Mouse (Mus musculus): ENCODE results near the gene Cdkn1c. TPM values are rescaled to one million over a fixed set of nuclear protein-coding genes. Genes with fewer than 3 reads are reported as not detected.
A peak's percentile ranks its signal among the peaks of the same experiment; 100 is the strongest.

Cdkn1c gene
- polyA plus RNA-seq, 1 experiment = 1.9 TPM

GRCm38 (mm10) chr7:143444580-143444954, 16.3 kb downstream of the Cdkn1c start:
- no peak for DNase-seq (ENCODE audit: low read depth, low spot score)
- WGBS = 60% methylated on average over 8 of the region's 8 CpGs

GRCm38 (mm10) chr7:143438965-143439364, 21.9 kb downstream of the Cdkn1c start:
- DNase-seq (ENCODE audit: low read depth, low spot score) = no peak
- 92% methylated on average over 1 of the region's 1 CpGs for WGBS

GRCm38 (mm10) chr7:143437894-143438581, 22.8 kb downstream of the Cdkn1c start:
- WGBS = 6% methylated on average over 63 of the region's 63 CpGs
- no peak for DNase-seq (ENCODE audit: low read depth, low spot score)

GRCm38 (mm10) chr7:143437231-143437893, 23.5 kb downstream of the Cdkn1c start:
- WGBS = 42% methylated on average over 18 of the region's 18 CpGs
- no peak for DNase-seq (ENCODE audit: low read depth, low spot score)

DNA sequence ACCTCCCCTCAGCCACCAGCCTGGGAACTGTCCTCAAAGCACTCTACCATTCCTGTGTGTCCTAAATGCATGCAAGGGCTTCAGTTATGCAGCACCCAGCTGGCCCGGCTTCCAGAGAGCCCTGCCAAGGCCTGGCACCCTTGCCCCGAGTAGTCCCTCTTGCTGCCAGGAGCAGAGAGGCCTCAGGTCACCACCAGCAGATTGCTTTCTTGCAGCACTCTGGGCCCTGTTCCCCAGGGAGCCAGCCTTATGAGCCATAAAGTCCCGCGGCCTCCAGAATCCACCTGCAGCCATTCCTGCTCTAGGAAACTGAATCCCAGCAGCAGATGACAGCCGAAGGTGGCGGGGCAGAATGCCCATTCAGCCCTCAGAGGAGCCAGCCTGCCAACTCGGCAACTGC, 27.5 kb downstream of the Cdkn1c start:
- WGBS = 49% methylated on average over 7 of the region's 7 CpGs
- DNase-seq (ENCODE audit: low read depth, low spot score) = no peak

GRCm38 (mm10) chr7:143432631-143433030, 28.2 kb downstream of the Cdkn1c start:
- no peak for DNase-seq (ENCODE audit: low read depth, low spot score)
- WGBS = 91% methylated on average over 1 of the region's 1 CpGs

DNA sequence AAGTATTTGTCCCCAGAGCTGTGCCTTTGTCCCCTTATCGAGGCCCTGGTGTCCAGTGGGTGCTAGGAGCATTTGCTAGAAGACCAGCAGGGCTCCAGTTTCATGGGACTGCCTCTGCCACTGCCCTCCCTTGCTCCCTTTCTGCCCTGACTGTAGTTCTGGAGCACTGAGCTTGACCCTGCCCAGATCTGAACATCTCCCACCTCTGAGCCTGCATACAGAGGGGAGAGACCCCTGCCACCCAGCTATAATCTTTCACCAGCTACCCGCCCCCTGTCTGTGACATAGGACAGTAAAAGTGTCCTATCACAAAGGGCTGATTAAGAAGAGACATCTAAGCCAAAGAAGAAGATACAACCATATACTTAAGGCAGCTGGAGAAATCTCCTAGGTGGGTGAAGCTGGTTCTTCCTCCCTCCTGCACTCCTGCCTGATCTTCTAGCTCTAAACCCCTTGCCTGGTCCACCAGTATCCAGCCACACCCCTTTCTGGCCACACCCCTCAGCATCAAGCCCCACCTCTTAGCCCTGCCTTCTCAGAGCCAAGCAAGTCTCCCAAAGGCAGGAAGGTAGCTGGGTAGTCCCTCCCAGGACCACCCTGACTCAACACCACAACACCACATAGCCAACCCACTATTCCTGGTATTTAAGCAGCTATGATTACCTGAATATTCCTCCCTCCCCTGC, 31.9 kb downstream of the Cdkn1c start:
- no peak for DNase-seq (ENCODE audit: low read depth, low spot score)
- WGBS = 61% methylated on average over 2 of the region's 2 CpGs

- no peak for DNase-seq (ENCODE audit: low read depth, low spot score)
- WGBS = 76% methylated on average over 23 of the region's 23 CpGs
Observed at GRCm38 (mm10) chr7:143428142-143428813, 32.6 kb downstream of the Cdkn1c start.

GRCm38 (mm10) chr7:143419585-143420160, 41.2 kb downstream of the Cdkn1c start:
- peak; percentile 37 for DNase-seq (ENCODE audit: low read depth, low spot score)
- 49% methylated on average over 4 of the region's 4 CpGs for WGBS

GRCm38 (mm10) chr7:143417875-143418274, 43.0 kb downstream of the Cdkn1c start:
- no peak for DNase-seq (ENCODE audit: low read depth, low spot score)
- 74% methylated on average over 5 of the region's 5 CpGs for WGBS

DNA sequence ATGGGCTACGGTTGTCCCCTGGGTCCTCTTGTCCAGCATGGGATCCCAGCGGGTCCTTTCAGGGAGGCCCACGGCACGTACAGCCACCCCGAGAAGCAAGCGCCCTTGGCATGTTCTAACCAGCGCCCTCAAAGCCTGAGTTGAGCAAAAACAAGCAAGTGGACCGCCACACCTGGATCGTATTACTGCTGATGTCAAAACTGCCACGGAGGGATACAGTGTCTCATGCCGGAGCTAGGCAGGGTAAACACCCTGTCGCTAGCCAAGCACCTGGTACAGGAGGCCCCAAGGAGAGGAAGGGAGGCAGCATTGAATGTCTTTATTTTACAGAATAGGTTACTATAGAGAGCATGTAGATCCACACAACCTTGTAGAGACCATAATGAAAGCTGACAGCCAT, 44.4 kb downstream of the Cdkn1c start:
- no peak for DNase-seq (ENCODE audit: low read depth, low spot score)
- WGBS = 86% methylated on average over 12 of the region's 12 CpGs

DNA sequence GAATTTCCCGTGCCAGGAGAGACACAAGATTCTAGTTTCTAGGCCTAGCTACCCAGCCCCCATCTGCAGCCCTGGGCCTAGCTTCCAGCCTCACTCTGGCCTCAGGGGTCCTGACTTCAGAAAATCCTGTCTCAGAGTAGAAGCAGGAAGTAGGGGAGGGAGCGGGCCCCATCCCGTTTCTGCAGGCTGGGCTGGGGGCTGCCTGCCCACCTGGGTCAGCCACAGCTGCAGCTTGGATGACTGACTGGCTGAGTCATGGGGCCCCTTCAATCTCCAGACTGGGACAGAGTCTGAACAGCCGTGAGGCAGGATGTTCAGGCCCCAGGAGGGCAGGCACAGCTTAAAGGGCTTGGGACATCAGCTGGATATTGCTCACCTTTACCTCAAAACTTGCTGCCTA, 45.8 kb downstream of the Cdkn1c start:
- no peak for DNase-seq (ENCODE audit: low read depth, low spot score)
- 69% methylated on average over 4 of the region's 4 CpGs for WGBS

DNA sequence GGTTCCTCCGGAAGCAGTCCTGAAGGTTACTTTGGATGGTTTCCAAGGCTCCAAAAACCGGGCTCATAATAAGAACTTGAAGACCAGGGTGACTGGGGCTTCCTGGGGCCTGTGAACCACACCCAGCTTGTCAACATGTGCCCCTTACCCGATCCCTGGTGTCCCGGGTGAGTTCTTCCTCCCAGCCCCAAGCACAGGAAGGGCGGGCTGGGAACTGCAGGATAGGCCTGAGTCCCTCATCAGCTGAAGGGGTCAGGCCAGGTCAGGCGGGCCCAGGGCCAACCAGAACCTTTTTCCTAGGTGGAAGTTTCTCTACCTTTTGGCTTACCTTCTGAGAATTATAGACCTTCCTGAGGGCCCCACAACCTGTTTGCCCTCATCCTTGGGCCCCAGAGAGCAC, 48.2 kb downstream of the Cdkn1c start:
- WGBS = 57% methylated on average over 6 of the region's 6 CpGs
- no peak for DNase-seq (ENCODE audit: low read depth, low spot score)

- 71% methylated on average over 13 of the region's 13 CpGs for WGBS
- no peak for DNase-seq (ENCODE audit: low read depth, low spot score)
Observed at GRCm38 (mm10) chr7:143408615-143409021, 52.2 kb downstream of the Cdkn1c start.

Other genes with a start within 250 kb of the Cdkn1c start
- gene Slc22a18, start 12.7 kb upstream of the Cdkn1c start, polyA plus RNA-seq (2012; rRNA removed) = 140 and 170 TPM in 2 replicates
- 3.3 and 3.5 TPM in 2 replicates for gene Phlda2, start 42.1 kb upstream of the Cdkn1c start, polyA plus RNA-seq (2012; rRNA removed)
- gene Nap1l4, start 88.1 kb upstream of the Cdkn1c start, polyA plus RNA-seq (2012; rRNA removed) = 54.3 and 57.4 TPM in 2 replicates
- gene Cars, start 139.0 kb upstream of the Cdkn1c start, polyA plus RNA-seq (2012; rRNA removed) = 17.2 and 19.1 TPM in 2 replicates
- gene Tnfrsf26, start 167.7 kb upstream of the Cdkn1c start, polyA plus RNA-seq (2012; rRNA removed) = 0.37 and 0.52 TPM in 2 replicates
- gene Tnfrsf22, start 188.6 kb upstream of the Cdkn1c start, polyA plus RNA-seq (2012; rRNA removed) = 1.2 and 1.3 TPM in 2 replicates
- 1.1 and 2.5 TPM in 2 replicates for gene Tnfrsf23, start 224.8 kb upstream of the Cdkn1c start, polyA plus RNA-seq (2012; rRNA removed)

Data from large intestine, adult 2 months (tissue).